Mouse (Mus musculus) megakaryocyte, adult 5-6 weeks (primary cell): ENCODE results near the gene Ccl5. TPM values are rescaled to one million over a fixed set of nuclear protein-coding genes. Genes with fewer than 3 reads are reported as not detected.
A peak's percentile ranks its signal among the peaks of the same experiment; 100 is the strongest.

Source experiments
- ATAC-seq: 2 replicates; pipeline ENCODE4 v1.8.0; 2016; ENCODE audit warnings: mild to moderate bottlenecking, inconsistent platforms; ENCODE audit not compliant: poor library complexity, severe bottlenecking
- total RNA-seq, 2 experiments: library from RNA; stranded (forward) in 1 of 2; stranded (reverse) in 1 of 2; fragments of 153-499, 151-499 nt in 1 of 2; fragments of 221-1000, 200-1000 nt in 1 of 2; gene quantifications; 2 replicates each; pipeline versions ENCODE4 v1.2.3 to v1.2.4; 2015 to 2017

Gene Ccl5
- total RNA-seq, 2 experiments from 2014 or later: 7.2 to 32.1 TPM

- peak; percentile 51 for ATAC-seq
These were observed 10.6 kb upstream of the Ccl5 start for GRCm38 (mm10) chr11:83540931-83541330.

- ATAC-seq: no peak
These were observed 8.5 kb upstream of the Ccl5 start for GRCm38 (mm10) chr11:83538705-83539314.

GRCm38 (mm10) chr11:83536831-83537230 is 6.5 kb upstream of the Ccl5 start:
- no peak for ATAC-seq

- ATAC-seq: peak; percentile 42
These were observed 4.5 kb upstream of the Ccl5 start for GRCm38 (mm10) chr11:83534609-83535423.

- ATAC-seq: no peak
These were observed 3.8 kb upstream of the Ccl5 start for GRCm38 (mm10) chr11:83534143-83534542.

- ATAC-seq: 0 out of 2 replicates have a peak, but pooled peaks have one; percentile 25
These were observed 2.9 kb upstream of the Ccl5 start for GRCm38 (mm10) chr11:83533192-83533591.

GRCm38 (mm10) chr11:83529024-83529423 is 1.3 kb downstream of the Ccl5 start:
- no peak for ATAC-seq

GRCm38 (mm10) chr11:83522075-83522474 is 8.2 kb downstream of the Ccl5 start, which contains the start of gene Heatr9:
Gene Heatr9 (minus strand): TSS chr11:83522175.
- no peak for ATAC-seq

- no peak for ATAC-seq
These were observed 11.9 kb downstream of the Ccl5 start for GRCm38 (mm10) chr11:83518371-83518770.

- no peak for ATAC-seq
These were observed 13.2 kb downstream of the Ccl5 start for GRCm38 (mm10) chr11:83517153-83517552.

GRCm38 (mm10) chr11:83509521-83509920 is 20.8 kb downstream of the Ccl5 start:
- no peak for ATAC-seq

- ATAC-seq: no peak
These were observed 26.0 kb downstream of the Ccl5 start for GRCm38 (mm10) chr11:83504308-83504707.

GRCm38 (mm10) chr11:83495571-83495970 is 34.7 kb downstream of the Ccl5 start:
- ATAC-seq: no peak

GRCm38 (mm10) chr11:83491488-83491887 is 38.8 kb downstream of the Ccl5 start:
- no peak for ATAC-seq

Other genes starting within 250 kb of the Ccl5 start
- gene Slfn14, start 243.8 kb downstream of the Ccl5 start, total RNA-seq (2015): not detected in 2 replicates
- gene Slfn14, start 243.8 kb downstream of the Ccl5 start, total RNA-seq (2017): 0.16 TPM in 1 of 2 replicates, not detected in the other
- gene Ap2b1, start 231.5 kb downstream of the Ccl5 start, total RNA-seq (2015): 53.7 and 58.1 TPM in 2 replicates
- gene Ap2b1, start 231.5 kb downstream of the Ccl5 start, total RNA-seq (2017): 52.4 and 59.6 TPM in 2 replicates
- gene Pex12, start 227.9 kb downstream of the Ccl5 start, total RNA-seq (2015): 6.2 and 7.1 TPM in 2 replicates
- gene Pex12, start 227.9 kb downstream of the Ccl5 start, total RNA-seq (2017): 4.3 and 8.0 TPM in 2 replicates
- not detected in 2 replicates for gene Rasl10b, start 121.4 kb downstream of the Ccl5 start, total RNA-seq (2015)
- gene Rasl10b, start 121.4 kb downstream of the Ccl5 start, total RNA-seq (2017): not detected in 2 replicates
- gene Gas2l2, start 101.1 kb downstream of the Ccl5 start, total RNA-seq (2015): not detected in 2 replicates
- not detected in 2 replicates for gene Gas2l2, start 101.1 kb downstream of the Ccl5 start, total RNA-seq (2017)
- 19.7 and 21.4 TPM in 2 replicates for gene 1700020L24Rik, start 92.8 kb downstream of the Ccl5 start, total RNA-seq (2015)
- 44.8 and 55.4 TPM in 2 replicates for gene 1700020L24Rik, start 92.8 kb downstream of the Ccl5 start, total RNA-seq (2017)
- 6.2 and 8.9 TPM in 2 replicates for gene Mmp28, start 67.4 kb downstream of the Ccl5 start, total RNA-seq (2015)
- 3.0 and 4.1 TPM in 2 replicates for gene Mmp28, start 67.4 kb downstream of the Ccl5 start, total RNA-seq (2017)
- 44.8 and 54.0 TPM in 2 replicates for gene Taf15, start 57.4 kb downstream of the Ccl5 start, total RNA-seq (2015)
- 37.4 and 39.2 TPM in 2 replicates for gene Taf15, start 57.4 kb downstream of the Ccl5 start, total RNA-seq (2017)
- gene Heatr9, start 8.3 kb downstream of the Ccl5 start, total RNA-seq (2015): not detected in 2 replicates
- gene Heatr9, start 8.3 kb downstream of the Ccl5 start, total RNA-seq (2017): not detected in 2 replicates
- gene Ccl9, start 48.1 kb upstream of the Ccl5 start, total RNA-seq (2015): 447 and 459 TPM in 2 replicates
- 282 and 303 TPM in 2 replicates for gene Ccl9, start 48.1 kb upstream of the Ccl5 start, total RNA-seq (2017)
- gene Ccl6, start 62.6 kb upstream of the Ccl5 start, total RNA-seq (2015): 916 and 950 TPM in 2 replicates
- 592 and 639 TPM in 2 replicates for gene Ccl6, start 62.6 kb upstream of the Ccl5 start, total RNA-seq (2017)
- gene Rpl9-ps1, start 115.1 kb upstream of the Ccl5 start, total RNA-seq (2015): 1.0 TPM in 1 of 2 replicates, not detected in the other
- gene Rpl9-ps1, start 115.1 kb upstream of the Ccl5 start, total RNA-seq (2017): not detected in 2 replicates
- gene Ccl3, start 118.8 kb upstream of the Ccl5 start, total RNA-seq (2015): 299 and 403 TPM in 2 replicates
- gene Ccl3, start 118.8 kb upstream of the Ccl5 start, total RNA-seq (2017): 184 and 222 TPM in 2 replicates
- gene Ccl4, start 132.1 kb upstream of the Ccl5 start, total RNA-seq (2015): 36.0 and 59.5 TPM in 2 replicates
- 36.2 and 51.5 TPM in 2 replicates for gene Ccl4, start 132.1 kb upstream of the Ccl5 start, total RNA-seq (2017)
- gene Wfdc17, start 173.5 kb upstream of the Ccl5 start, total RNA-seq (2015): 379 and 412 TPM in 2 replicates
- gene Wfdc17, start 173.5 kb upstream of the Ccl5 start, total RNA-seq (2017): 127 and 155 TPM in 2 replicates
- gene Wfdc18, start 178.5 kb upstream of the Ccl5 start, total RNA-seq (2015): 1.4 and 6.2 TPM in 2 replicates
- 1.3 and 3.9 TPM in 2 replicates for gene Wfdc18, start 178.5 kb upstream of the Ccl5 start, total RNA-seq (2017)
- 528 and 641 TPM in 2 replicates for gene Wfdc21, start 216.4 kb upstream of the Ccl5 start, total RNA-seq (2015)
- 492 and 635 TPM in 2 replicates for gene Wfdc21, start 216.4 kb upstream of the Ccl5 start, total RNA-seq (2017)
- 13.0 and 17.0 TPM in 2 replicates for gene Heatr6, start 223.2 kb upstream of the Ccl5 start, total RNA-seq (2015)
- 13.2 and 19.8 TPM in 2 replicates for gene Heatr6, start 223.2 kb upstream of the Ccl5 start, total RNA-seq (2017)